Mouse (Mus musculus) embryonic facial prominence, embryonic 11.5 days (tissue): Measurements from ENCODE around the gene Iqsec2. TPM values are rescaled to one million over a fixed set of nuclear protein-coding genes. Genes with fewer than 3 reads are reported as not detected.

Source experiments
- ATAC-seq: fragments of 200-750 bp; cut with Nextera tagmentation; replicated peaks from 2 replicates; pipeline ENCODE4 v1.8.0; 2017; ENCODE audit warnings: low read depth; ENCODE audit not compliant: insufficient number of reproducible peaks, low FRiP score, low TSS enrichment
- DNase-seq: peaks from one replicate; pipeline ENCODE4 v3.0.0-alpha.2; 2015; ENCODE audit warnings: low spot score
- H3K27ac ChIP-seq: fragments of 300-500 bp; sonication (generic); replicated peaks from 2 replicates; pipeline ENCODE4 v1.5.1; 2014; ENCODE audit warnings: mild to moderate bottlenecking, low read depth, low read length, control low read depth
- H3K27me3 ChIP-seq: fragments of 300-500 bp; sonication (generic); 2 replicates; pipeline ENCODE4 v1.6.1; 2014; ENCODE audit warnings: mild to moderate bottlenecking, low read length, moderate library complexity, mixed read lengths; ENCODE audit not compliant: control insufficient read depth, insufficient read depth
- H3K36me3 ChIP-seq: fragments of 300-500 bp; sonication (generic); replicated peaks from 2 replicates; pipeline ENCODE4 v1.6.1; 2014; ENCODE audit warnings: low read depth, mild to moderate bottlenecking, low read length, moderate library complexity, mixed read lengths; ENCODE audit not compliant: control insufficient read depth, insufficient read depth
- H3K4me1 ChIP-seq: fragments of 300-500 bp; sonication (generic); 2 replicates; pipeline ENCODE4 v1.6.1; 2014; ENCODE audit warnings: low read length, mixed read lengths; ENCODE audit not compliant: control insufficient read depth, insufficient read depth
- H3K4me2 ChIP-seq: fragments of 300-500 bp; sonication (generic); 2 replicates; pipeline ENCODE4 v1.6.1; 2014; ENCODE audit warnings: low read depth, mild to moderate bottlenecking, control low read depth, low read length, moderate library complexity
- H3K4me3 ChIP-seq: fragments of 300-500 bp; sonication (generic); 2 replicates; pipeline ENCODE4 v1.5.1; 2014; ENCODE audit warnings: low read depth, low read length, control low read depth
- H3K9ac ChIP-seq: fragments of 300-500 bp; sonication (generic); replicated peaks from 2 replicates; pipeline ENCODE4 v1.6.1; 2014; ENCODE audit warnings: mild to moderate bottlenecking, control low read depth, low read length
- H3K9me3 ChIP-seq: fragments of 300-500 bp; sonication (generic); replicated peaks from 2 replicates; pipeline ENCODE4 v1.6.1; 2016; ENCODE audit warnings: mild to moderate bottlenecking, low read length, inconsistent platforms, mixed read lengths; ENCODE audit not compliant: control insufficient read depth
- WGBS: fragments of 180-500 bp; shearing (Covaris S2); extraction: QIAGEN DNeasy Blood & Tissue Kit; methylation state at CpG from one replicate; pipeline ENCODE4 v1.1.7; 2014; 5-methylcytosine and 5-hydroxymethylcytosine counted together
- polyA plus RNA-seq: library from polyadenylated mRNA; unstranded; fragments of >200 nt; fragmentation: Nextera tagmentation; extraction: Ambion mirVana; gene quantifications from 2 replicates; pipeline ENCODE4 v1.2.1, GENCODE M21; 2014

Gene Iqsec2
- polyA plus RNA-seq, 1 experiment from 2014 or later: 2.7 TPM

DNA sequence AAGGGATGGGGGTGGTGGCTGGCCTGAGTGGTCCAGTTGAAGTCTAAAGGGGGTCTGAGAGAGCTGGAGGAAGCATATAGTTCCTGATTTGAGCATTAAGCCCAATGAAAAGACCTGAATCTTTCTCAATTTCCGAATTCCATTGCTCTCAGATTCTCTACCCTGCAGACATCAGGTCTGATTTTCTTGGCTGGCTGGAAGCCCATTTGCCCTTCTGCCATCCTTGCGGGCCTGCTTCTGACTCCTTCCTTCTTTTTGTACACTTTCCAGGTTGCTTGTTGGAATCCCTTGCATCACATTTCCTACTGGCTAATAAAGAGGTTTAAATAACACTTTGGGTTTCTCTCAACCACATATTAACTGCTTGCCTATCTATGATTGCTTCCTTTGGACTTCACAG is 2.6 kb downstream of the Iqsec2 start:
- Histone ChIP-seq H3K9me3 (no peaks in the 10 kb centered on the region), H3K27me3 (peaks cover 37% of the 10 kb centered on the region), H3K4me3 (no peak overlapping the region), H3K4me2 (no peak overlapping the region), H3K4me1 (no peaks in the 10 kb centered on the region), H3K36me3 (no peaks in the 10 kb centered on the region), H3K9ac (no peak overlapping the region), H3K27ac (no peak overlapping the region)
- WGBS: 80% methylated on average over 2 of the region's 2 CpGs
- DNase-seq (no peak), ATAC-seq (no peak)

DNA sequence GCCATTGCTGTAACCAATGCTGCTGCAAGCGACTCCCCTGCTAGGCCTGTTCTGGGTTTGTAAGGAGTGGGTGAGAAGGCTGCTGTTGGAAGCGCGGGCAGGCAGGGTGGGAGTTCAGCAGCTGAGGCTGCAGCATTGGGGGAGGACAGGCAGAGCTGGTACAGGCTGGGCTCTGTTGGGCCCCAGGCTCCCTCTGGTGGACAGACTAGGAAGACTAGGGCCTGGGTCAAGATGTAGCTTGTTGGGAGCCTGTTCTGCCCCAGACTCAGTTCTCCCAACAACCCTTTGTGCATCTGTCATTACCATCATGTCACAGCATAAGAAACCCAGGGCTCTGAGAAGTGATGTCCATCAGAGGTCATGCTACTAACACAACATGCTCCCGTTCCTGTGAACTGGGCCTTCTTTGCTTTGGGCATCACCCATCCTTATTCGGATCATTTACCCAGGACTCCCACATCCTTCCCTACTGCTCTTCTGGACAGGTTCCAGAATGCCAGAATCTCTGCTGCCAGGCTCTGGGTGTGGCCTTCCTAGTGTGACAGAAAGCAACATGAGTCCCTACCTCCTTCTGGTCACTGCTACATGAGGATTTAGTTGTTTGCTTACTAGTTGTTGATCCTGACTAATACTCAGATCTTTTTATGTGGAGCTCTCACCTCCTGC is 3.5 kb downstream of the Iqsec2 start:
- H3K4me1 ChIP-seq: no peaks in the 10 kb centered on the region
- 41% methylated on average over 5 of the region's 5 CpGs for WGBS
- no peaks in the 10 kb centered on the region for H3K36me3 ChIP-seq
- H3K9me3 ChIP-seq: no peaks in the 10 kb centered on the region
- H3K27me3 ChIP-seq: peaks cover 37% of the 10 kb centered on the region
- ATAC-seq: no peak; the same call in 1 of the 2 replicates
- no peak overlapping the region for H3K27ac ChIP-seq
- no peak overlapping the region for H3K4me3 ChIP-seq
- no peak overlapping the region for H3K9ac ChIP-seq
- H3K4me2 ChIP-seq: no peak overlapping the region
- peak; percentile 71 for DNase-seq

DNA sequence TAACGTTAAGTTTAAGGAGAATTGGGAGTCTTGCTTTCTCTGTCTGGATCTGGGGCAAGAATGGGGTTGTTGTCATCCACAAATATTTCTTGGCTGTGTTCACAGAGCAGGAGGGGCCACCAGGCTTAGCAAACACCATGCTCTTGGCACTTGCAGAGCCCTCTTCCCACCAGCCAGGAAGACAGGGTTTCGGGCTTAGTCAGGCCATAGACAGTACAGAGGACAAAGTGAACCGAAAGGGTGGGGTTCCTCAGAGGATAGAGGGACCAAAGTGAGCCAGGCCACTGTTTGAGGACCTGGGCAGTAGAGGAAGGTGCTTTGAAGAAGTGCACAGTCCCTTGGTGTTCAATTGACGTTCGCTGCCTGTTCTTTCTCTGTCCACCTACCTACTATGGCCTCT is 4.6 kb downstream of the Iqsec2 start:
- no peak overlapping the region for H3K27ac ChIP-seq
- H3K4me3 ChIP-seq: no peak overlapping the region
- no peaks in the 10 kb centered on the region for H3K36me3 ChIP-seq
- no peak overlapping the region for H3K9ac ChIP-seq
- no peak for ATAC-seq
- H3K4me1 ChIP-seq: no peaks in the 10 kb centered on the region
- WGBS: 85% methylated on average over 5 of the region's 5 CpGs
- no peaks in the 10 kb centered on the region for H3K9me3 ChIP-seq
- DNase-seq: no peak
- peaks cover 33% of the 10 kb centered on the region for H3K27me3 ChIP-seq
- no peak overlapping the region for H3K4me2 ChIP-seq

DNA sequence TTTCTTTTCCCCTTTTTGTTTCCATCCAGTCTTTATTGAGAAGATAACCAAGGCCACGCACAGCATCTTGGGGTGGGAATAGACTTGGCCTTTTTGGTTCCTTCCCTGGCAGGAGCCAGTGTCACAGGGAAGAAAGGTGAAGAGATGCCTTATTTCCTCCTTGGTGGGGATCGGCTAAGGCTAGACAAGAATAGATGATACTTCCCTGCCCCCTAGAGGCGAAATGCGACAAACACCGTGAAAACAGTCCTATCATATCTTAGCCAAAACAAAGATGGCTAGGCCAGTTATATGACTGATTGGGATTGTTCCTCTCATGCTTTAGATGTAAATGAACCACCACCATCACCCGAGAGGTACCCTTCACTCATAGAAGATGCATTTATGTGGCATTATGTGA is 7.6 kb downstream of the Iqsec2 start:
- Histone ChIP-seq H3K9me3 (no peaks in the 10 kb centered on the region), H3K9ac (no peak overlapping the region), H3K4me3 (no peak overlapping the region), H3K4me2 (no peak overlapping the region), H3K36me3 (no peaks in the 10 kb centered on the region), H3K27me3 (peaks cover 6% of the 10 kb centered on the region; the same call in 1 of the 2 replicates), H3K27ac (no peak overlapping the region), H3K4me1 (no peaks in the 10 kb centered on the region)
- peak; percentile 69 for DNase-seq
- peak; percentile 52; the same call in 1 of the 2 replicates for ATAC-seq
- 12% methylated on average over 6 of the region's 6 CpGs for WGBS

DNA sequence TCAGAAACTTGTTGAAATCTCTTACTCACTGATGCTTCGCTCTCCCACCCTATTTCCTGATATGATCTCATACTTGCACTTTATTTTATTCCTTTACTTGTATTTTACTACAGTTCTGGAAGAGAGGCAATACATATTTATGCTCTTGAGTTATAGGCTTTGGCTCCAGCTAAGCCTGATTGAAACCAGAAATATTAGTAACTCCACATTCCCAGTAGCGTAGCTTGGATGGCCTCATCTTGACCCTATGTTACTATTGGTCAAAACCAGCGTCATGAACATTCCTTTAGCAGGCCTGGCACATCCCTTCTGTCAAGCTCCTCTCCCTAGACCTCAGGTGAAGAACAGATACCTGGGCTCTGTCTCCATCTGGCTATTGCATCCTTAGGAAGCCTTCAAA is 14.2 kb downstream of the Iqsec2 start:
- H3K4me3 ChIP-seq: no peak overlapping the region
- WGBS: 82% methylated on average over 3 of the region's 3 CpGs
- no peak overlapping the region for H3K27ac ChIP-seq
- DNase-seq: no peak
- no peaks in the 10 kb centered on the region for H3K9me3 ChIP-seq
- no peak overlapping the region for H3K4me2 ChIP-seq
- no peaks in the 10 kb centered on the region for H3K36me3 ChIP-seq
- no peak overlapping the region for H3K9ac ChIP-seq
- no peaks in the 10 kb centered on the region for H3K4me1 ChIP-seq
- ATAC-seq: no peak
- peaks cover 3% of the 10 kb centered on the region for H3K27me3 ChIP-seq

DNA sequence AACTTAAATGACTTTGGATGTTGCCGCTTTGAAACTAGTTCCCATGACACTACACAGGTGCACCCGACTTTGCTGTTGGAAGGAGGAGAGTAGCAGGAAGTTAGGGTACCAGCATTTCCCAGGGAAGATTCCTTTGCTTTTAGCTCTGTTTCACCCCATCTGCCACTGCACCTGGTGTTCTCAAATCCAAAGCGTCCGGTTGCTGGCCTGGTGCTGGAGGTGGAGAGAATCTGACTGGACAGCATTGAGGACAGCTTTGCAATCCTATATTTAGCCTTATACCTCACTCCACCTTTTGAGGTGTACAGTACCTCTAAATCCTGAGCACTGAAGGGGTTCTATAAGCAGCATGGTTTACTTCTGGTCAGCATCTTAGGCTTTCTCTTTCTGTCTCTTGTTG is 17.3 kb downstream of the Iqsec2 start:
- Histone ChIP-seq H3K27me3 (peaks cover 3% of the 10 kb centered on the region), H3K9me3 (no peaks in the 10 kb centered on the region), H3K4me2 (no peak overlapping the region), H3K4me1 (no peaks in the 10 kb centered on the region), H3K27ac (no peak overlapping the region), H3K36me3 (no peaks in the 10 kb centered on the region), H3K9ac (no peak overlapping the region), H3K4me3 (no peak overlapping the region)
- WGBS: 79% methylated on average over 4 of the region's 4 CpGs
- ATAC-seq (no peak), DNase-seq (no peak)

DNA sequence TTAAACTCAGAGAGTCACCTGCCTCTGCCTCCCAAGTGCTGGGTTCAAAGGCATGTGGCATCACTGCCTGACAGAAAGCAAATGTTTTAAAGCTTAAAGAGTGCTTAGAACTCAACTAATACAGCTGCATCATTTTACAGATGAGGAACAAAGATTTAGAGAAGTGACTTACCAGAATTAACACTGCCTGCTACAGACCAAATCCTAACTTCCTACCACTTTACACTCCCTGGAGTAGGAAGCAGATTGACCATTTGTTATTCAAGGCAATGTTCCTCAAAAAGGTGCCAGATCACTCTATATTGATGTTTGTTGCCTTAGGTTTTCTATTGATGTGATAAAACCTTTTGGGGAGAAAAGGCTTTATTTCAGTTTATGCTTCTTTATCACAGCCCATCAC is 20.0 kb downstream of the Iqsec2 start:
- ATAC-seq (no peak), DNase-seq (no peak)
- Histone ChIP-seq H3K4me3 (no peak overlapping the region), H3K27me3 (peaks cover 5% of the 10 kb centered on the region), H3K4me1 (no peaks in the 10 kb centered on the region), H3K4me2 (no peak overlapping the region), H3K9ac (no peak overlapping the region), H3K27ac (no peak overlapping the region), H3K9me3 (no peaks in the 10 kb centered on the region), H3K36me3 (no peaks in the 10 kb centered on the region)

DNA sequence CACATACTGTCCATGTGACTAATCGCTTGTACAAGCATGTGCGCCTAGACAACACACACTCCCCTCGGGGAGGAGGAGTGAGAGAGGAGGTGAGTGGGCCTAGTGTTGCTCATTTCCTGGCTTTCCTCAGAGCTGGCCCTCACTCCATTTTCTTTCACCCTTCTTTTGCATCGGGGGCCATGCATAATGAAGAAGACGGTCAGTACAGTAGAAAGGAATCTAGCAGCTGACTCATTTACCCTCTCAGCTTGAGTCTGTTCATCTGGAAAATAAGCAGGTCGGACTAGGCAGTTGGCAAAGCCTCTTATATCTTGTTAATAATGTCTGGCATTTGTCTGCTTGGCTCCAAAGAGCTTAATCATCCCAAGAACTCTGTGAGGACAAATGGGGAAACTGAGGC is 22.1 kb downstream of the Iqsec2 start:
- no peak overlapping the region for H3K27ac ChIP-seq
- H3K4me2 ChIP-seq: no peak overlapping the region
- no peak overlapping the region for H3K4me3 ChIP-seq
- WGBS: 82% methylated on average over 6 of the region's 6 CpGs
- H3K9me3 ChIP-seq: no peaks in the 10 kb centered on the region
- H3K9ac ChIP-seq: no peak overlapping the region
- DNase-seq: no peak
- H3K4me1 ChIP-seq: no peaks in the 10 kb centered on the region
- no peak for ATAC-seq
- peaks cover 5% of the 10 kb centered on the region for H3K27me3 ChIP-seq
- H3K36me3 ChIP-seq: no peaks in the 10 kb centered on the region
